Mouse (Mus musculus) 3T3-L1 (cell line): ENCODE measurements around the gene Eif3b.

ENCODE experiments used
- DNase-seq: peaks from one replicate; pipeline ENCODE4 v3.0.0-alpha.2; 2015; ENCODE audit warnings: low read depth, low spot score

Gene Eif3b

DNA sequence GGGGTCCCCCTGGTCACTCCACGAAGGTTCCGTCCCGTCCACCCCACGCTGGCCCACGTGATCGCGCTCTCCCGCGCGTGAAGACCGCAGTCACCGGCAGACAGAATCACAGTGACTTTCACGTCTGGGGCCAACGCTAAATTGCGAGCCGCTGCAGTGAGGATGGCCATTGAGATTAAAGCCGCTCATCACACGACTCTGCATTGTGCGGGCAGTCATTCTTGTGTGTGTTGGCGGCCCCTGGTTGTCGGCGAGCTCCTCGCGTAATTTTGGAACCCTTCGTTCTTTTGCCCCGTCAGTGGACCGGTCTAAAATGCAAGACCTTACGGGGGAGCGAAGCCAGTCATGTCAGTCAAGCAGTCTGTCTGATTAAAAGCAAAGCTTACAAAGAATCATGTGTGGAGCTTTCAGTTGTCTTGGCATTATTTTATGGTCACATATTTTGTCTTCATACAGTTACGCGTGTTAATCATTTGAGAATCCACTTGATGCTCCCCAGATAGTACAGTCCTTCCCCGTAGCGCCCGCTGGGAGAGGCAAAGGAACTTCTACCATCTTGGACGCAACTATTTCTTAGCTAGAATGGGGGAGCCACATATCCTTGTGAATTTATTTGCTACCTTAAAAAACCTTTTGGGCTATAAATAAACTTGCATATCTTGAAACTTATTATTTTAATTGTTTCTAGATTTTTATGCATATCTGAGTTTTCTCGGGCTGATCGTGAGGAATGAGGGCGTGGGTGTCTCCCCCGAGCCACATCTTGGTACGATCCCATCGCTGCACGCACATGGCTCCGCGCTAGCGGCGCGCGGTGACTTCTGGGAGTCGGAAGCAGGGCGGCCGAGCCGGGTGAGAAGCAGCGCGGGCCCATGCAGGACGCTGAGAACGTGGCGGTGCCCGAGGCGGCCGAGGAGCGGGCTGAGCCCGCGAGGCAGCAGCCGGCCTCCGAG, at the start of gene Eif3b:
Gene Eif3b, plus strand, starts transcription at position 840 of the 953 bp plus-strand sequence.
- DNase-seq = peak; percentile 96

DNA sequence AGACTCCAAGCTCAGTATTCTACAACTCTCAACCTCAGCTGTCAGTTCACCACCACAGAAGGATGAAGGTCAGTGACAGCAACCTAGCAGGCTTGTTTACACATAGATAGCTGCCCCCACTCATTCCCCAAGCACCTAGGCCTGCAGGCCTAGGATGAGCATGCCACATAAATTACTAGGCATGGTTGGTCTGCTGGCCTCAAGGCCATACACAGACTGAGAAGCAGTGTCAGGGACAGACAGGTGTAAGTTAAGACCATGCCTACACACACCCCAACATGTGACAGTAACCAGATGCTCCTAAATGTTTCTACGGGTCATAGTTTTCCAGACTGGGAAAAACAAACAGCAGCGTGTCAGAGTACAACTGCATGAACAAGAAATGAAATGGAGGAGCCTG, 49.7 kb upstream of the Eif3b start:
- no peak for DNase-seq

DNA sequence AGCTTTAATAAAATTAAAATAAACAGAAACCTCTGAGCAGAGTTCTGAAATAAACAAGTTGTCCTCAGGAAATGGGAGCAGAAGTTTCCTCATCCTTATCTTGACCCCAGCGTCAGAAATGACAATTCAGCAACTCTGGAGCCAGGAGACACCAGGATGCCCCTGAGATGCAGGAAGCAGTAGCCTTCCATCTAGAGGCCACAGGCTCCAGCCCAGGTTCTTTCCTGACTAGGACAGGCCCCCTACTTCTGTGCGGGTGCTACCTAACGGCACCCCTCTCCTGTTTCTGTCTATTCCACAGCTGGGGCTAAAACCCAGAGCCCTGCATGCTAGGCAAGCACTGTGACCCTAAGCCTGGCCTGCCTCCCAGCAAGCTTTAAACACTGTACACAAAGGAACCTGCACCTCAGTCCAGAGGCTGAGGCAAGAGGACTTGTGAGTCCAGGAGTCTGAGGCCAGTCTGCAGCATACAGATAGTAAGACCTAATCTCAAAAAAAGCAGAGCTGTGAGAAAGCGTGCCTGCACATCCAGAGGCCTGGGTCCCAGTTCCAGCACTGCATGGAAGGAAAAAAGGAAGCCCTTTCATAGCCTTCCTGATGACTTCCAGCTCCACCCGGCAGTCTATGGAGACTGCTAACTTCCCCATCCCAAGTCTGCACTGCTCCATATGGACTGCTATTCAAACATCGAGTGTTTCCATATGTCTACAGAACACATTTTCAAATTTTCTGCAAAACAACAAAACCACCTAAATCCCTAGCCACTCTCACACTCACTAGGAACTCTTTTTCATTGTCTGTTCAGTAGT, 48.5 kb upstream of the Eif3b start:
- no peak for DNase-seq

DNA sequence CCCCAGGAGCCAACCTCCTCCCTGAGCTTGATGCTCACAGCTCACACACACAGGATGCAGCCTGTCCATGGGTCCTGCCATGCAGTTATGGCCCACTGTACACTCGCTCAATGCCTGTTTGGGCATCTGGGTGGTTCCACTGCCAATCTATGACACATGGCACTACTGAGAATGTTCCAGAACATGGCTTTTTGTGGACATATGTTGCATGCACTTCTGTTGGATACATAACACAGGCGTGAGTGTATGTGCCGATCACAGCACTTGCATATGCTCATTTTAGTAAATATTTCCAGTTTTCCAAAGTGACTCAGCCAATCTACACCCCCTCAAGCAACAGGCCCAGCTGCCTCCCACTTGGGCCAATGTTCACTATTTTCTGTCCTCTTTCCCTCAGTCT, 47.5 kb upstream of the Eif3b start:
- no peak for DNase-seq

DNA sequence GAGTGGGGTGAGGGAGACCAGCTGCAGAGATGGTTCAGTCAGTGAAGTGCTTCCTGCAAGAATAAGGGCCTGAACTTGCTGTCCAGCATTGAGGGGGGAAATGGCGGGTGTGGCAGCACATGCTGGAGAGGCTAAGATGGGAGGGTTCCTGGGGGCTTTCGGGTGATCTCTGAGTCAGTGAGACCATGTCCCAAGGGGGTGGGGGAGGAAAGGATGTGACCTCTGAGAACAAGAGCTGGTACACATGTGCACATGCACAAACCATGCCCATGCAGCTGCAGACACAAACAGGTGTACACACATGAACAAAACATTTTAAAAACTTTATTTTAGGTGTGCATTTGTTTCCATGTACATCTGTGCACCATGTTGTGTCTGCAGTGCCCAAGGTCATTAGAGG, 45.4 kb upstream of the Eif3b start:
- no peak for DNase-seq

DNA sequence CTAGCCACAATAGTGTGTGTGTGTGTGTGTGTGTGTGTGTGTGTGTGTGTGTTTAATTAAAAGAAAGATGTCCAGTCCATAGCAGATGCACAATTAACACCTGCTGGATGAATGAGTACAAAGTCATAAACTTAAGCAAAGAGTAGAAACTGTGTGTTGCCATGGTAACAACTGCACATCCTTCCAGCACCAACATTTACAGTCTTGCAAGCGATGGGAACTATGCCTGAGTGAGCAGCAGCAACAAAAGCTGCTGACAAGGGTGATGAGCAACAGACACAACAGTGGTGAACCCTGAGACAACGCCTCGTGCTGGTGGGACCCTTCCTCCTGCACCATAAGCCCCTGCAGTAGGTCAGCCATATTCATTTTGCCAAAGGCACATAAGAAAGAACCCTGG, 44.9 kb upstream of the Eif3b start:
- no peak for DNase-seq

DNA sequence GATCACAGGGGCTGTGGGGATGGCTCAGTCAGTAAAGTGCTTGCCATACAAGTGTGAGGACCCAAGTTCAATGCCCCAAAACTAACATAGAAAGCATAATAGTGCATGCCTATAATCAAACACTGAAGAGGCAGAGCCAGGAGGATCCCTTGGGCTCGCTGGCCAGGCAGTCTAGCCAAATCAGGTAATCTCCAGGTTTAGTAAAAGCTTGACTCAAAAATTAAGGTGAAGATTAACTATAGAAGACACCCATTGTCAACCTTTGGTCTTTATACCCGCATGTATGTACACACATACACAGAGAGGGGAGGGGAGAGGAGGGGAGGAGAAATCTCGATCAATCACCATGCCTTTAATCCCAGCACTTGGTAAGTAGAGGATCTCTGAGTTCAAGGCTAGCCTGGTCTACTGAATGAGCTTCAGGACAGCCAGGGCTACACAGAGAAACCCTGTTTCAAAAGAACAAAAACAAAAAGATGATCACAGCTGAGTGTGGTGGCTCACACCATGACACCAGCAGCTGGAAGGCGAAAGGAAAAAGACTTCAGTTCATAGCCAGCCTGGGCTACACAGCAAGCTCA, 43.8 kb upstream of the Eif3b start:
- no peak for DNase-seq

DNA sequence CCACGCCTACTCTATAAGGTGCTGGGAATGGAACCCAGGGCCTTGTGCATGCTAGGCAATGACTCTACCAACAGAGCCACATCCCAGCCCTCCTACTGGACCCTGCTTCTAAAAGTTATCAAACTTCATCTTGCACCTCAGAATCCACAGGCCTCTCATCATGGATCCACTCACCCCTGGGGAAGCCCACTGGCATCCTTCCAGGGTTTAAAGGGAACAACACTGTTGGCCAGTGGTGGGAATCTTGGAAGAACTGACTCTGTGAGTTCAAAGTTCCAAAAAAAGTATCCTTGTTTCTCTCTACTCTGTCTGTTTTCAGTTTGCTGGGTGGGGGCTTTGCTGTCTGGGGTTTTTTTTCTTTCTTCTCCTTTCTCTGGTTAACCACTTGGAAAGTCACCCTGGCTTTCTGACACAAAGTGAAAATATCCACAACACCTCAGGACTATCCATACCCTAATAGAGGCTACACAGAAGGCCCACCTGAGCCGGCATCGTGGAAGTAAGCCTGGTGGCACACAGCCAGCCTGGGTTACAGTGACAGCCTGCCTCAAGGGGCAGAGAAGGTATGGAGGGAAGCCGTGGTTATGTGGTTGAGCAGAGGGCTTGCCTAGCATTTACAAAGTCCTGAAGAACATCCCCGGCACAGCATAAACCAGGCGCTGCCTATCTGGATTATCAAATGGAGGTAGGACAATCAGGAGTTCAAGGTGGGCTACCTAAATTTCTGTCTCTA, 40.8 kb upstream of the Eif3b start:
- DNase-seq = peak; percentile 41

DNA sequence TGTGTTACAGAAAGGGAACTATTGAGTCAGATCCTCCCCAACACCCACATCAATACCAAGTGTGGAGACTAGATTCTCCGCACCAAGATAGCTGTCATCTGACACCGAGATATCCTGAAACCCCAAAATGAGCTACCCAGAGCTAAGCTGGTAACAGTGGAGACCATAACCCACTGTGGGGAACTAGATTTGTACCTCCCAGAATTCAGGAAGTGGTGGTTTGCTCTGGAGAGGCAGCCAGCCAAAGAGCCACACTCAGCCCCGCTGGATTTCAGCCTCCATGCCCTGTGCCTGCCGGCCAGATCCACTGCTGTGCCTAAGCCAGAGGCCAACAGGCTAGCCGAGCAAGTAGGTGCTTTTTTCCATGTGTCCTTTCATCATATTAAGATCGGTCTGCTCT, 39.8 kb upstream of the Eif3b start:
- peak; percentile 53 for DNase-seq

DNA sequence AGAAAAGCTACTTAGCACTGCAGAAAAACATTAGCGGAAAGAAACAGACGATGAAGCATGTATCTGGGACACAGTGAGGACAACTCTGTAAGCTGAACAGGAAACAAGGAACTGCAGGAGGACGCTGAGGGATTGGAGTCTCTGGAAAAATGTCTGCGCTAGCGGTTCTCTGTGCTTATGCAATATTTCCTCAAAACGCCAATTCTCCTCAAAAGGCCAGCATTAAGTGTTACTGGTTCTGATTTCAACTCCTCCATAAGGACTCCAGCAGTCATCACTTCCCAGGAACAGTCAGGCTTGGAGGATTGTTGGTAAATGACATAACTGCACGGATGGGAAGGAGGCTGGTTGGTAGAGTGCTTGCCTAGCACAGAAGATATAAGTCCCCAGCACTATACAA, 38.0 kb upstream of the Eif3b start:
- DNase-seq = no peak

DNA sequence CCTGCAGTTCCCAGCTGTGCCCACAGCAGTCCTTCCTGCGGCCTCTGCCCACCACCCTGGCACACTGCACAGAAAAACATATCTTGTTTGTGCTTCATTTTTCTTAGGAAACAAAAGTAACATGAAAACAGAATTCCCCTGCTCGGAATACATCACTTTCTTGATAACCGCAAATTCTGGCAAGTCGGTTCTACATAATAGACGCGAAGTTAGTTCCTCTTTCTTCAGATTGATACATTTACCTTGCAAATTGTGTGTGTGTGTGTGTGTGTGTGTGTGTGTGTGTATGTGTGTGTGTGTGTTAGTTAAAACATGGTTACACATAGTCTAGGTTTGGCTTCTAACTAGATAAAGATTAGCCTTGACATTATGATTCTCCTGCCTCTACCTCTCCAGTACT, 36.4 kb upstream of the Eif3b start:
- DNase-seq = no peak

DNA sequence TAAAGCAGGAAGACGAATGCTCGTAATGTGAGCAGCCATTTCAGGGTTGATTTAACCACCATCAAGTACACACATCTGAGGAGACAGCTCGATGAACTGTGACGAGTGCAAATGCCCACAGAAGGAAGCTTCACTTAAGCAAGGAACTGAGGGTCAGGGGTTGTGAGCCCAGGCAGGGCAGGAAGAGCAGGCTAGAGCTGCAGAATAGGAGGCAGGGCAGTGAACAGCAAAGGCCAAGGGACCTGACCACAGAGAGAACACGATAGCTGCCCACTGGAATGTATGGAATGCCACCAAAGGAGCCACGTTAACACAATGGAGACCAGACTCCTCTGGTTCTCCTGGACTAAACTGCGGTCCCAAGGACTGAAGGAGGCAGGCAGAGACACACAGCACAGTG, 35.6 kb upstream of the Eif3b start:
- DNase-seq = peak; percentile 99

DNA sequence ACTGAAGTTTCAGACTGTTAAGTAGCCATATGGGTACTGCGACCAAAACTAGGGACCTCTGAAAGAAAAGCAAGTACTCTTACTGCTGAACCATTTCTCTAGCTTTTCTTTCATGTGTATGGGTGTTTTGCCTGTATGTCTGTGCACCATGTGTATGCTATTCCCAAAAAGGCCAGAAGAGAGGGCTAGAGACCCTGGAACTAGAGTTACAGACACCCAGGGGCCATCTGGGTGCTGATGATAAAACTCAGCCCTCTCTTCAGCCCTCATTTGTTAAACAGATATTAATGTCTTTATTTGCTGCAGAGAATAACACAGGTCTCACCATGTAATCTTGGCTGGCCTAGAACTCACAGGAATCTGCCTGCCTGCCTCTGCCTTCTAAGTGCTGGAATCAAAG, 34.7 kb upstream of the Eif3b start:
- DNase-seq = peak; percentile 52

DNA sequence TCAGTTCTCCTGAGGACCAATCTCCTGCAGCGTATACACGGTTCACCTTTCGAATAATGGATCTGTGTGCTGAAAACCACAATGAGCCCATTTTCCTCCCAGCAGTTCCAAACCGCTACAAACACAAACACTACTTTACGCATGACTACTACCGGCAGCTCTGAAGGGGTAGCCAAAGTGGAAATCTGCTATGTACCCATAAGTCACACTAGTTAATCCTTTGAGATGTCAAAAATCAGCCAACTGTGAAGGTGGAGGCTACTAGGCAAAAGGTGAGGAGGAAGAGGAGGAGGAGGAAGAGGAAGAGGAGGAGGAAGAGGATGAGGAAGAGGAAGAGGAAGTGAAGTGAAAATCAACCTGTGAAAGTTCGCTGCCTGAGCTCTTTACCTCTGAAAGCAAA, 31.9 kb upstream of the Eif3b start:
- DNase-seq = no peak

DNA sequence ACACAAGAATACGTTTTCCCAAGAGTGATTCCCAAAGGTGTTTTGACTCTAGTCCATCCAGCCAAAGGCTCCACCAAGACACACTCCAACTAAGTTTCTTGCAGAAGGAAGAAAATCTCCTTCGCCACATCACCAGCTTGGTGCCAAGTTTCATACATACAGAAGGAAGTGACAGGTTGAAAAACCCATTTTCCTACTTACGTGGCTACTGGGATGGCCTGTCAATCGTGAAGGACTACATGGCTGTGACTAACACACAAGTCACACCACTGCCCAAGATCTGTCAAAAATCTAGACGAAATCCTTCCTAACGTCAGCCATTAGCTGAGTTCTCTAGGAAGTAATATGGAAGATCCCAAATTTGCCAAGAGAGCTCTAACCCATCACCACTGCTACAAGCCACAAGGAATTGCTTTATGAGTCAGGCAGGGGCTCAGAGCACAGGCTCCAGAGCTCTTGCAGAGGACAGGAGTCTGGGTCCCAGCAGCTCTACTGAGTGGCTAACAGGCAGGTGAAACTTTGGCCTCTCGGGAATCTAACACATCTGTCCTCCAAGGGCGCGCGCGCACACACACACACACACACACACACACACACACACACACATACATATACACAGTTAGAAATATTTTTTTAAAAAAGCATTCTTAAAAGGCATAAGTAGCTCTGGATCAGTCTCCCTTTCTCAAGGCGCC, 31.2 kb upstream of the Eif3b start:
- peak; percentile 76 for DNase-seq

DNA sequence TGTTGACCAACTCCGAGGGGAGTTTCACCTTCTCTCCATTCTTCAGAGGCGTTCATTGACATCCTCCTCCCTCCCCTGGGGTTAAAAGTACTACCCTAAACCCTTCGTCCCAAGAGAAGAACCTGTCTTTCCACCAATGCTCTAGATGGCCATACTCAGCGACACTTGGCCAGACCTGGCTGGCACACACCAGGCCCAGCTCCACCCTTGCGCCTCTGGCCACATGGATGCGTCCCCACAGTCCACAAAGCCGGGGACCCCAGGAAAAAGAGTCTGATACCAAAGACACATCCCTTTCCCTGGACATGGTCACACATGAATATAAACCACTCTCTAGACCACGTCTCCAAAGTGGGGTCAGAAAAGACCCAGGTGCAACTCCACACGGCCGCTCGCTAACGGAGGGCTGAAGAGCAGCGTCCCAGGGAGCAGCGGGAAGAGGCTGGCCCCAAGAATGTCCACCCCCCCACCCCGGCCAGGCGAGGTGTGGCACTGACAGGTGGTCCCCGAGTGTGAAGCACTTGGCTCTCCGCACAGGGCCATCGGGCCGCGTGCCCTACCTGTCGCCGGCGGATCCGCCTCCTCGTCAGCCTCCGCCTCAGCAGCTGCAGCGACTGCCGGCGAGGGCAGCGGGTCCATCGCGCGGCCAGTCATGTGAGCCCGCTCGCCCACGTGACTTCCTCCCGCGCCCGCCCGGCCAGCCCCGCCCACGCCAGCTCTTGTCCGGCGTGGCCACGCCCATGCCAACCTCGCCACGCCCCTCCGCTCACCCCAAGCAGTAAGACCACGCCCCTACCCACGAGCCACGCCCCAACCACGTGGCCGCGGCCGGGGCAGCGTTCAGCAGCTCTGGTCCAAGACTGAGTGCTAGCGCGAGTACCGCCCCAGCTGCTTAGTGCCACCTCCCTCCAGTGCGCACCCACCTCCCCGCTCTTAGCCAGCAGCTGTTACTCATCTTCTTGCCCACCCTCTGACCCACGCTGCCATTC, 30.2 kb upstream of the Eif3b start, which contains the start of gene Snx8:
Gene Snx8, minus strand, starts transcription at position 675 of the 989 bp plus-strand sequence.
- DNase-seq = peak; percentile 98

DNA sequence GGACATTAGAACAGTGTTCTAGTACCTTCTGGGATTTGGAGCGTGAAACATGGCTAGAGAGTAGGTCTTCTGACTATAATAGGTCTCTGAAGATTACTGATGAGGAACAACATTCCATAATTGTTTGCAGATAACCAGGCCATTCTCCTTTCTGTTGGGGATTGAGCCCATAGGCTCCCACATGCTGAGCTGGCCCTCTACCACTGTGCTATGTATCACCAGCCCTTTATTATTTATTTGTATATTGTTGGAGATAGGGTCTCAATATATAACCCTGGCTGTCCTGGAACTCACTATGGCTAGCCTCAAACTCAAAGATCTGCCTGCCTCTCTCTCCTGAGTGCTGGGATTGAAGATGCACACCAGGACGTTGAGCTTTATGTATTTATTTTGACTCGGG, 29.5 kb upstream of the Eif3b start:
- DNase-seq = no peak

DNA sequence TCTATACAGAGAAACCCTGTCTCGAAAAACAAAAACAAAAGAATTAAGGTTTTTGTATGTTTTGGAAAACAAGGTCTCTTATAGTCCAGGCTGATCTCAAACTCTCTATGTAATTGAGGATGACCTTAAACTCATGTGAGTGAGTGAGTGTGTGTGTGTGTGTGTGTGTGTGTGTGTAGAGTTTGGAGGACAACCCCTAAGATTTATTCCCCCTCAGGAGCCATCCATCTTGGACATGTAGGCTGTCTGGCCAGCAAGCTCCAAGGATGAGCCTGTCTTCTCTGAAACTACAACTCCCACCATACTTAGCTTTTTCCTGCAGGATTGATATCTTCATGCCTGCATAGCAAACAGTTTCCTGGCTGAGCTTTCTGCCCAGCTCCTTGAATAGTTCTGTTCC, 27.7 kb upstream of the Eif3b start:
- no peak for DNase-seq

DNA sequence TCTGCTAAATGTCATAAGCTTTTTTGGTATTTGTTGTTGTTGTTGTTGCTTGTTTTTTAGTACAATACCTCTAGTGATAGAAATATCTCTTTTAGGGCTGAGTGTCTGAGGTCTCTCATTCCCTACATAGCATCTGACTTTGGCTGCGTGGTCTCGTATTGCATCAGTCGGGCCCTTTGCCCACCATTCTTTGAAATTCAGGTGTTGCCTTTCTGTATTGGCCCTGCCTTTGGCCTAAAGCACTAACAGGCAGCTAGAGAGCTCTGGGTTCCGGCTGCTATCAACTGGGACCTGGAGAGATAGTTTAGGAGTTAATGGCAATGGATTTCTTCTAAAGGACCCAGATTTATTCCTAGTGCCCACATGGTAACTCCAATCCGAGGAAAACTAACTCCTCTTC, 27.1 kb upstream of the Eif3b start:
- DNase-seq = no peak

DNA sequence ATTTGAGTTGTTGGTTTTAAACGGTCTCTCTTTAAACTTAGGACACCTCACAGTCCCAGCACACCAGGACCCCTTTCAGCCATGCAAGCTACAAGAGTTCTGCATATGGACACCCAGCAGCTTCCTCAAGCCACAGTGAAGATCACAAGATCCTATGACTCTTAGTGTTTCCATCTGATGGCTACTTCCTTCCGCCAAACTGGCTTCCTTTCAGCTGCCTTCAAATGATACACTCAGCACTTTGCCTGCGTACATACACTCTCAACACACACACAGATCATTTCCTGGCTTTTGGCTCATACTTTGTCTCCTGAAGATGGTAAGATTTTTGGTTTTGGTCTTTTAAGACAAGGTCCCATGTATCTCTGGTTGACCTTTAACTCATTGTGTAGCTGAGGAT, 26.4 kb upstream of the Eif3b start:
- DNase-seq = no peak
